Mouse (Mus musculus): ENCODE results near the gene Cct3. TPM values are rescaled to one million over a fixed set of nuclear protein-coding genes. Genes with fewer than 3 reads are reported as not detected.
A peak's percentile ranks its signal among the peaks of the same experiment; 100 is the strongest.
"Not testable (repeated sequence)": the region's sequence is repeated elsewhere in the genome, so short reads cannot be mapped to it uniquely, and the experiment has no call there.

The Cct3 gene
- polyA plus RNA-seq, 1 experiment from 2014 or later = 736 TPM

DNA sequence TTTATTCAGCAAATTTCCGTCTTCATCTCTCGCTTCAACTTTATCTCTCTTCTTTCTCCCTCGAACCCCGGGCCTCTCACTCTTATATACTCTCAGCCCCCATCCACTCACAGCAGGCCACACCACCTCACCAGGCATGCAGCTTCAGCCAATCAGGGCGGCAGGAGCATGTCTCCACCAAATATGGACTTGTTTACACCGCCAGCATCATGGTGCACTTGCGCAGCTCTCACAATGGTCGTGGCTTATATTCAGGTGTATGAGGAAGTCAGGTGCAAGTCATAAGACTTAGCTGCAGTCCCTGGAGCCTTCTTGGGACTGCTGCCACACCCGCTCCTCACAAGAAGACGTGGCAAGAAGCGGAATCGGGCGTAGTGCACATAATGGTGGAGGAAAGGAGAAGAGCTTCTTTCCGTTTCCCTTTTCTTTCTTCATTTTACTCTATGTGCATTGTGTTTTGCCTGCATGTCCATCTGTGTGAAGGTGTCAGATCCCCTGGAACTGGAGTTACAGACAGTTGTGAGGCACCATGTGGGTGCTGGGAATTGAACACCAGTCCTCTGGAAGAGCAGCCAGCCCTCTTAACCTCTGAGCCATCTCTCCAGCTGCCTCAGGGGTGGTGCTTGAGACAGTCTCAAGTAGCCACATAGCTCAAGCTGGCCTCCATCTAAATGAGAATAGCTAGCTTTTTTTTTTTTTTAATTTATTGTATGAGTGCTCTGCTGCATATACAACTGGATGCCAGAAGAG lies 11.9 kb upstream of the Cct3 start:
- H3K4me1 ChIP-seq (replicated peaks; ENCODE audit: control insufficient read depth, insufficient read depth, low read length); H3K9me3 ChIP-seq (ENCODE audit: control insufficient read depth, low read length); H3K27ac ChIP-seq (ENCODE audit: low read depth, low read length); H3K4me3 ChIP-seq (ENCODE audit: low read depth, low read length); DNase-seq (ENCODE audit: low spot score); H3K36me3 ChIP-seq (ENCODE audit: control insufficient read depth, insufficient read depth, low read length); H3K4me2 ChIP-seq (replicated peaks; ENCODE audit: low read depth, low read length); ATAC-seq (ENCODE audit: low FRiP score); H3K27me3 ChIP-seq (ENCODE audit: control insufficient read depth, insufficient read depth, low read length); H3K9ac ChIP-seq (ENCODE audit: low read depth, low read length): not testable (repeated sequence)
- WGBS = 97% methylated on average over 14 of the region's 14 CpGs

DNA sequence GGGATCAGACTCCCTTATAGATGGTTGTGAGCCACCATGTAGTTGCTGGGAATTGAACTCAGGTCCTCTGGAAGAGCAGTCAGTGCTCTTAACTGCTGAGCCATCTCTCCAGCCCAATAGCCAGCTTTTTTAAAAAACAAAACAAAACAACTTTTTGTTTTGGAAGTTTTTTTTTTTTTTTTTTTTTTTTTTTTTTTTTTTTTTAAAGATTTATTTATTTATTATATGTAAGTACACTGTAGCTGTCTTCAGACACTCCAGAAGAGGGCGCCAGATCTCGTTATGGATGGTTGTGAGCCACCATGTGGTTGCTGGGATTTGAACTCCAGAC lies 11.4 kb upstream of the Cct3 start:
- not testable (repeated sequence) for H3K27me3 ChIP-seq (ENCODE audit: control insufficient read depth, insufficient read depth, low read length); H3K36me3 ChIP-seq (ENCODE audit: control insufficient read depth, insufficient read depth, low read length); H3K9me3 ChIP-seq (ENCODE audit: control insufficient read depth, low read length); H3K4me2 ChIP-seq (replicated peaks; ENCODE audit: low read depth, low read length); H3K27ac ChIP-seq (ENCODE audit: low read depth, low read length); DNase-seq (ENCODE audit: low spot score); ATAC-seq (ENCODE audit: low FRiP score); H3K9ac ChIP-seq (ENCODE audit: low read depth, low read length); H3K4me3 ChIP-seq (ENCODE audit: low read depth, low read length); H3K4me1 ChIP-seq (replicated peaks; ENCODE audit: control insufficient read depth, insufficient read depth, low read length)
- no CpG with 5 or more reads among the region's 2 CpGs for WGBS

DNA sequence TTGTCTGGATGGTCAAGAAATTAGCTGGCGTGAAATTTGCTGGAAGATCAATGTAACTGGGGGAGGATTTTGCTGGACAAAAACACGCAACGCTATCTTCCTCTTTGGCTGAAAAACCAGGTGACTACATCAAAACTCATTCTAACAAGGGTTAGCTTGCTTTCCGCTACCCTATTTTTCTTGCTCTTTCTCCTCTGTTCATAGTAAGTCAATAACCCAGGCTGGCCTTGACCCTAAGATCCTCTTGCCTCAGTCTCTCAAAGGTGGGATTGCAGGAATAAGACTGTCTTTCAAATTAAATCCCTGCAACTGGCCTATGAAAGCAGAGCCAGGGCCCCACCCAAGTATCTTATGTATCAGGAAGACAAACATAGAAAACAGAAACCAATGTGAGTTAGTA lies 9.8 kb upstream of the Cct3 start, which contains the start of gene Gm38392:
Gm38392 (minus strand) TSS at position 101 of the 400 bp plus-strand sequence.
- no peaks in the 10 kb centered on the region for H3K9me3 ChIP-seq (ENCODE audit: control insufficient read depth, low read length)
- no peak for DNase-seq (ENCODE audit: low spot score)
- 95% methylated on average over 4 of the region's 4 CpGs for WGBS
- H3K4me1 ChIP-seq (replicated peaks; ENCODE audit: control insufficient read depth, insufficient read depth, low read length) = no peaks in the 10 kb centered on the region
- no peak within 1 kb of the TSS for H3K4me3 ChIP-seq (ENCODE audit: low read depth, low read length)
- H3K27me3 ChIP-seq (ENCODE audit: control insufficient read depth, insufficient read depth, low read length) = no peaks in the 10 kb centered on the region
- H3K4me2 ChIP-seq (replicated peaks; ENCODE audit: low read depth, low read length) = no peak within 1 kb of the TSS
- no peak for ATAC-seq (ENCODE audit: low FRiP score)
- H3K27ac ChIP-seq (ENCODE audit: low read depth, low read length) = no peak within 1 kb of the TSS
- no peak within 1 kb of the TSS for H3K9ac ChIP-seq (ENCODE audit: low read depth, low read length)
- no peaks in the 10 kb centered on the region for H3K36me3 ChIP-seq (ENCODE audit: control insufficient read depth, insufficient read depth, low read length)

DNA sequence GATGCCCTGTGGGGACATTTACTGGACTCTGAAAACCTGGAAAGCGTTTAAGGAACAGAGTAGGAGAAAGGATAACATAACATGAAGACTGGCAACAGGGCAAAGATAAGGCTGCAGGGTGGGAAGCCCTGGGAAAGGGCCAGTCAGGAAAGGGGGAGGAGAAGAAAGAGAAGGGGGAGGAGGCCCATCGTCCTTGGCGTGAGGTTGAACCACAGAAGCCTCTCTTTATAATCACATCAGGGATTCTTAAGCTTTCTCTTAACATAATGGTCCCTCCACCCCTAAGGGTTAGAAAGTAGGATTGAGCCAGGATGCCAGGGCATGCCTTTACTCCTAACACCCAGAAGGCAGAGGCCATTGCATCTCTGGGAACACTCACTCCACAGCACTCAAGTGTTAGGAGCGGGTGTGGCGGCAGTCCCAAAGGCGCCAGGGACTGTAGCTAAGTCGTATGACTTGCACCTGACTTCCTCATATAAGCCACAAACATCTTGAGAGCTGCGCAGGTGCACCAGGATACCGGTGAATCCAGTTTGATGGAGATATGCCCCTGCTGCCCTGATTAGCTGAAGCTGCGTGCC lies 8.7 kb upstream of the Cct3 start:
- H3K9me3 ChIP-seq (ENCODE audit: control insufficient read depth, low read length); ATAC-seq (ENCODE audit: low FRiP score): not testable (repeated sequence)
- 77% methylated on average over 8 of the region's 10 CpGs for WGBS

DNA sequence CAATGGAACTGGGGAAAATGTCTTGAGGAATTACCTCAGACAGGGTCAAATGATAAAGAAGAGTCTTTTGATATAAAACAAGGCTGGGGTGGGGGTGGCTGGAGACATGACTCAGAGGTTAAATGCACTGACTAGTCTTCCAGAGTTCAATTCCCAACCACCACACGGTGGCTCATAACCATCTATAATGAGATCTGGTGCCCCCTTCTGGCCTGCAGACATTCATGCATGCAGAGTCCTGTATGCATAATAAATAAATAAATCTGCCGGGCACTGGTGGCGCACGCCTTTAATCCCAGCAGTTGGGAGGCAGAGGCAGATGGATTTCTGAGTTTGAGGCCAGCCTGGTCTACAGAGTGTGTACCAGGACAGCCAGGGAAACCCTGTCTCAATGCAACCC lies 4.9 kb upstream of the Cct3 start:
- H3K4me3 ChIP-seq (ENCODE audit: low read depth, low read length) = no peak overlapping the region
- DNase-seq (ENCODE audit: low spot score) = peak; percentile 19
- H3K4me1 ChIP-seq (replicated peaks; ENCODE audit: control insufficient read depth, insufficient read depth, low read length) = no peaks in the 10 kb centered on the region
- ATAC-seq (ENCODE audit: low FRiP score) = no peak
- no peak overlapping the region for H3K4me2 ChIP-seq (replicated peaks; ENCODE audit: low read depth, low read length)
- no peak overlapping the region for H3K9ac ChIP-seq (ENCODE audit: low read depth, low read length)
- H3K27ac ChIP-seq (ENCODE audit: low read depth, low read length) = no peak overlapping the region
- WGBS = 54% methylated on average over 4 of the region's 4 CpGs
- H3K9me3 ChIP-seq (ENCODE audit: control insufficient read depth, low read length) = no peaks in the 10 kb centered on the region
- H3K36me3 ChIP-seq (ENCODE audit: control insufficient read depth, insufficient read depth, low read length) = no peaks in the 10 kb centered on the region
- H3K27me3 ChIP-seq (ENCODE audit: control insufficient read depth, insufficient read depth, low read length) = no peaks in the 10 kb centered on the region

More for the DNA sequence above, 8.7 kb upstream of the Cct3 start:
- H3K4me3 ChIP-seq (ENCODE audit: low read depth, low read length); H3K27ac ChIP-seq (ENCODE audit: low read depth, low read length); H3K9ac ChIP-seq (ENCODE audit: low read depth, low read length); H3K4me1 ChIP-seq (replicated peaks; ENCODE audit: control insufficient read depth, insufficient read depth, low read length); H3K4me2 ChIP-seq (replicated peaks; ENCODE audit: low read depth, low read length); H3K36me3 ChIP-seq (ENCODE audit: control insufficient read depth, insufficient read depth, low read length); H3K27me3 ChIP-seq (ENCODE audit: control insufficient read depth, insufficient read depth, low read length); DNase-seq (ENCODE audit: low spot score): not testable (repeated sequence)

DNA sequence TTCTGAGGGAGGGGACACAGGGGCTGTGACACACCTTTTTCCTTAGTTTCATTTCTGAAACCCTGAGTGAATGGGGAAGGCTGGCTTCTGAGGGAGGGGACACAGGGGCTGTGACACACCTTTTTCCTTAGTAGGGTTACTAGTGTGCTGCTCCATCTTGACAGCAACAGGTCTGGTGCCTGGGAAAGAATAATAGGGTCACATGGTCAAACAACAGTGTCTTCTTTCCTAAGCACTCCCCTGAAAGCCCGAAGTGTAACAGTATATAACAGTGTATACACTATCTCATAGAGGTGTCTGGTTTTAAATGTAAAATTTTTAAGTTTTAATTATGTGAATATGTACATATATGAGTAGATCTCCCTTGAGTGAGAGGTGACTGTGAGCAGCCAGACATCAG lies 1.6 kb upstream of the Cct3 start:
- ATAC-seq (ENCODE audit: low FRiP score); H3K27me3 ChIP-seq (ENCODE audit: control insufficient read depth, insufficient read depth, low read length); H3K9me3 ChIP-seq (ENCODE audit: control insufficient read depth, low read length); H3K4me2 ChIP-seq (replicated peaks; ENCODE audit: low read depth, low read length); DNase-seq (ENCODE audit: low spot score); H3K27ac ChIP-seq (ENCODE audit: low read depth, low read length); H3K4me1 ChIP-seq (replicated peaks; ENCODE audit: control insufficient read depth, insufficient read depth, low read length); H3K4me3 ChIP-seq (ENCODE audit: low read depth, low read length); H3K36me3 ChIP-seq (ENCODE audit: control insufficient read depth, insufficient read depth, low read length): not testable (repeated sequence)
- WGBS = 69% methylated on average over 1 of the region's 1 CpGs
- 0 out of 2 replicates have a peak overlapping the region, but pooled peaks have one; percentile 69 for H3K9ac ChIP-seq (ENCODE audit: low read depth, low read length)

DNA sequence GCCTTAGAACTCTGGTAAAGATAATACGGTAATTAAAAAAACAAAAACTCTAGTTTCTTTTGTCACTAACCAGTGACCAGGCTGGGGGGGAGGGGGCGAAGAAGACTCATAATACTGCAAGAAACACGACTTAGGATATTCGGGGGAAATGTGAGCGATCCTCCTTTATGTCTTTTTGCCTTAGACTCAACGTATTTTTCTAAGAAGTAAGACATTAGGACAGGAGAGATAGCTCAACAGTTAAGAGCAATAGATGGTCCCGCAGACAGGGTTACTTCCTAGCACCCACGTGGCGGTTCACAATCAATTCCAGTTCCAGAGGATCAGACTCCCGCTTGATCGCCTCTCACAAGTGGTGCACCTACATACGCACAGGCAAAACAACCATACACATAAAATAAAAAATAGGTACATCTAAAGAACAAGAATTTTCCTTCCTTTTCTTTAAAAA lies 781 bp upstream of the Cct3 start:
- Histone ChIP-seq H3K9me3 (ENCODE audit: control insufficient read depth, low read length) (no peaks in the 10 kb centered on the region), H3K9ac (ENCODE audit: low read depth, low read length) (peak overlapping the region; percentile 69), H3K4me2 (replicated peaks; ENCODE audit: low read depth, low read length) (peak overlapping the region; percentile 58), H3K4me3 (ENCODE audit: low read depth, low read length) (peak overlapping the region; percentile 56), H3K27ac (ENCODE audit: low read depth, low read length) (peak overlapping the region; percentile 73), H3K4me1 (replicated peaks; ENCODE audit: control insufficient read depth, insufficient read depth, low read length) (peaks cover 6% of the 10 kb centered on the region), H3K36me3 (ENCODE audit: control insufficient read depth, insufficient read depth, low read length) (peaks cover 13% of the 10 kb centered on the region; the same call in 1 of the 2 replicates), H3K27me3 (ENCODE audit: control insufficient read depth, insufficient read depth, low read length) (no peaks in the 10 kb centered on the region)
- DNase-seq (ENCODE audit: low spot score) (no peak), ATAC-seq (ENCODE audit: low FRiP score) (peak; percentile 46)
- WGBS = 1% methylated on average over 12 of the region's 12 CpGs

GRCm38 (mm10) chr3:88297321-88297851 lies 470 bp downstream of the Cct3 start:
- ATAC-seq (ENCODE audit: low FRiP score) (0 out of 2 replicates have a peak, but pooled peaks have one; percentile 12), DNase-seq (ENCODE audit: low spot score) (no peak)
- peaks cover 15% of the 10 kb centered on the region; the same call in 1 of the 2 replicates for H3K36me3 ChIP-seq (ENCODE audit: control insufficient read depth, insufficient read depth, low read length)
- H3K27ac ChIP-seq (ENCODE audit: low read depth, low read length) = peak overlapping the region; percentile 73
- H3K9me3 ChIP-seq (ENCODE audit: control insufficient read depth, low read length) = no peaks in the 10 kb centered on the region
- peak overlapping the region; percentile 56 for H3K4me3 ChIP-seq (ENCODE audit: low read depth, low read length)
- peaks cover 6% of the 10 kb centered on the region for H3K4me1 ChIP-seq (replicated peaks; ENCODE audit: control insufficient read depth, insufficient read depth, low read length)
- H3K27me3 ChIP-seq (ENCODE audit: control insufficient read depth, insufficient read depth, low read length) = no peaks in the 10 kb centered on the region
- H3K4me2 ChIP-seq (replicated peaks; ENCODE audit: low read depth, low read length) = peak overlapping the region; percentile 53
- H3K9ac ChIP-seq (ENCODE audit: low read depth, low read length) = peak overlapping the region; percentile 64
- under 1% methylated on average over 30 of the region's 30 CpGs for WGBS

Data from hindbrain, embryonic 11.5 days (tissue).